Mouse (Mus musculus): ENCODE results near the gene Mcf2l.

GRCm38 (mm10) chr8:12932520-12932919 lies 58.9 kb downstream of the Mcf2l start:
- TF ChIP-seq CTCF (IDR thresholded peaks at IDR 0.05; ENCODE audit: control insufficient read depth, insufficient read depth, low read length) (no peak), POLR2A (IDR thresholded peaks at IDR 0.05; ENCODE audit: borderline replicate concordance, control insufficient read depth, low read depth, low read length) (no peak)
